Mouse (Mus musculus) liver, embryonic 13.5 days (tissue): ENCODE measurements around the gene Adgrb3. TPM values are rescaled to one million over a fixed set of nuclear protein-coding genes. Genes with fewer than 3 reads are reported as not detected.

Experiments used
- ATAC-seq: fragments of 200-750 bp; cut with Nextera tagmentation; 2 replicates; pipeline ENCODE4 v1.8.0; 2017; ENCODE audit warnings: low read depth, mild to moderate bottlenecking, moderate number of reproducible peaks, moderate library complexity
- DNase-seq: peaks from one replicate; pipeline ENCODE4 v3.0.0; 2022
- H3K27ac ChIP-seq: fragments of 300-500 bp; sonication (generic); 2 replicates; pipeline ENCODE4 v1.5.1; 2015; ENCODE audit warnings: moderate library complexity, mild to moderate bottlenecking, inconsistent platforms
- H3K27me3 ChIP-seq: fragments of 300-500 bp; sonication (generic); 2 replicates; pipeline ENCODE4 v1.6.1; 2015; ENCODE audit warnings: mild to moderate bottlenecking, inconsistent platforms
- H3K36me3 ChIP-seq: fragments of 300-500 bp; sonication (generic); 2 replicates; pipeline ENCODE4 v1.6.1; 2015; ENCODE audit warnings: mild to moderate bottlenecking, inconsistent platforms
- H3K4me1 ChIP-seq: fragments of 300-500 bp; sonication (generic); replicated peaks from 2 replicates; pipeline ENCODE4 v1.6.1; 2015; ENCODE audit warnings: inconsistent platforms
- H3K4me2 ChIP-seq: fragments of 300-500 bp; sonication (generic); 2 replicates; pipeline ENCODE4 v1.6.1; 2015; ENCODE audit warnings: inconsistent platforms, mild to moderate bottlenecking, moderate library complexity
- H3K4me3 ChIP-seq: fragments of 300-500 bp; sonication (generic); replicated peaks from 2 replicates; pipeline ENCODE4 v1.5.1; 2015; ENCODE audit warnings: mild to moderate bottlenecking, inconsistent platforms
- H3K9ac ChIP-seq: fragments of 300-500 bp; sonication (generic); 2 replicates; pipeline ENCODE4 v1.6.1; 2015; ENCODE audit warnings: mild to moderate bottlenecking, inconsistent platforms
- H3K9me3 ChIP-seq: fragments of 300-500 bp; sonication (generic); replicated peaks from 2 replicates; pipeline ENCODE4 v1.6.1; 2016; ENCODE audit warnings: inconsistent platforms
- WGBS: fragments of 180-500 bp; shearing (Covaris S2); methylation state at CpG from one replicate; pipeline ENCODE4 v1.1.7; 2015; ENCODE audit not compliant: insufficient replicate concordance; 5-methylcytosine and 5-hydroxymethylcytosine counted together
- polyA plus RNA-seq: library from polyadenylated mRNA; unstranded; fragments of >200 nt; fragmentation: Nextera tagmentation; extraction: Ambion mirVana; gene quantifications from 2 replicates; pipeline ENCODE4 v1.2.1, GENCODE M21; 2015

The Adgrb3 gene
- polyA plus RNA-seq, 1 experiment from 2014 or later, result 0.05 TPM

DNA sequence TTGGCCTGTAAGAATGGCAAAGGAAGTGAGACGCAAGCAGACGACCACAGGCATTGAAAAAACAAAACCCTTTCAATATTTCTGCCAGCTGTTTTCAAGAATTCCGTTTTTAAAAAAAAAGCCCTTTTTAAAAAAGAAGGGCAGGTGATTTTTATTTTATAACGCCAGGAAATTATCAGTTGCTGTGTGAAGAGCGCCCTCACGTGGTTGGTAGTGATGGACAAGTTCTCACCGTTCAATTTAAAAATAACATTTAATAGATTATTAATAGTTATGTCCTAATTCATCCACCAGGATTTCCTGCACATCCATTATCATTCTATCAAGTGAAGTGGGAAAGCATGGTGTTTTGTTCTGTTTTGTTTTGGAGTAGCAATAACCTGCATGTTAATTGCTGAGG, 2.7 kb downstream of the Adgrb3 start:
- Histone ChIP-seq H3K4me3 (no peak overlapping the region), H3K27me3 (peaks cover 37% of the 10 kb centered on the region), H3K4me1 (no peaks in the 10 kb centered on the region), H3K9me3 (no peaks in the 10 kb centered on the region), H3K27ac (no peak overlapping the region), H3K36me3 (no peaks in the 10 kb centered on the region), H3K4me2 (no peak overlapping the region), H3K9ac (no peak overlapping the region)
- no peak for ATAC-seq
- 13% methylated on average over 7 of the region's 7 CpGs for WGBS
- DNase-seq, result no peak

DNA sequence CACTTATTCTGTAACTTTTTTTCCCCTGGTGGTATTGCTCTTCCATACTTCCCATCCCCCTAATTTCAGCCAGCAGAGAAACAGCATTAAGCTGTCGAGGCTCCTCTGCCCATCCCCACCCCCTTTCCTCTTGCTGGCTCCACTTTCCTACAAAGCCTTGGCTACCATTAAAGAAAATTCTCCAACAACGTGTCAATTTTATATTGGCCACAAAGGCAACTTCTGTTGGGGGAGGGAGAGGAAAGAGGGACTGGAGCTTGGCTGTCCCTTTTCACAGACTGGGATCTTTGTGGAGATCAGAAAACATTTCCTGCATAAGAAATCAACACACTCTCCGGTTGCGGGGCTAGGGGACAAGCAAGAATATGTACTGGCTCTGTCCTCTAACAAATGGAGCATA, 4.9 kb downstream of the Adgrb3 start:
- Histone ChIP-seq H3K4me3 (no peak overlapping the region), H3K4me1 (no peaks in the 10 kb centered on the region), H3K27ac (no peak overlapping the region), H3K36me3 (no peaks in the 10 kb centered on the region), H3K4me2 (no peak overlapping the region), H3K27me3 (peaks cover 17% of the 10 kb centered on the region), H3K9me3 (no peaks in the 10 kb centered on the region), H3K9ac (no peak overlapping the region)
- no peak for ATAC-seq
- no peak for DNase-seq
- WGBS, result 39% methylated on average over 4 of the region's 4 CpGs

- no peak for ATAC-seq
- WGBS, result 58% methylated on average over 10 of the region's 10 CpGs
- Histone ChIP-seq H3K27me3 (peaks cover 11% of the 10 kb centered on the region), H3K4me2 (no peak overlapping the region), H3K9ac (no peak overlapping the region), H3K27ac (no peak overlapping the region), H3K4me3 (no peak overlapping the region), H3K4me1 (no peaks in the 10 kb centered on the region), H3K9me3 (no peaks in the 10 kb centered on the region), H3K36me3 (no peaks in the 10 kb centered on the region)
- no peak for DNase-seq
Observed at GRCm38 (mm10) chr1:25823961-25824360, 5.5 kb downstream of the Adgrb3 start.

DNA sequence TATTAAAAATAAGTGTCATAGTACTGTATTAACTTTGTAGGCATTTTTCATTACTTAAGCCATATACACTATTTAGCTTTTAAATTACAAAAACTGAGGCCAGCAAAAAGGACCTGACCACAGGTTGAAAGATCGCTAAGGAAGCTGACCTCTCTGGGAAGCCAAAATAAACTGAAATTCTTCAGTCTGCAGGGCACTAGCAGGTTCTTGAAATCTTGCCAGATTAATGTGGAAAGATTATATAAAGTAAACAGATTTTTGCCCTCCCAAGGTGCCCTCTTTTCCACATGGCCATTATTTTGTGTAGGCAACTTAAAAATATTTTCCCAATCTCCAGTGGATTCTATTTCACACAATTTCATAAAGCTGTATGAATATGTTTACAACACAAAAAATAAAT, 14.0 kb downstream of the Adgrb3 start:
- Histone ChIP-seq H3K4me2 (no peak overlapping the region), H3K27me3 (no peaks in the 10 kb centered on the region), H3K9ac (no peak overlapping the region), H3K27ac (no peak overlapping the region), H3K9me3 (no peaks in the 10 kb centered on the region), H3K4me1 (no peaks in the 10 kb centered on the region), H3K4me3 (no peak overlapping the region), H3K36me3 (no peaks in the 10 kb centered on the region)
- no peak for ATAC-seq
- no peak for DNase-seq
- 57% methylated on average over 1 of the region's 1 CpGs for WGBS

DNA sequence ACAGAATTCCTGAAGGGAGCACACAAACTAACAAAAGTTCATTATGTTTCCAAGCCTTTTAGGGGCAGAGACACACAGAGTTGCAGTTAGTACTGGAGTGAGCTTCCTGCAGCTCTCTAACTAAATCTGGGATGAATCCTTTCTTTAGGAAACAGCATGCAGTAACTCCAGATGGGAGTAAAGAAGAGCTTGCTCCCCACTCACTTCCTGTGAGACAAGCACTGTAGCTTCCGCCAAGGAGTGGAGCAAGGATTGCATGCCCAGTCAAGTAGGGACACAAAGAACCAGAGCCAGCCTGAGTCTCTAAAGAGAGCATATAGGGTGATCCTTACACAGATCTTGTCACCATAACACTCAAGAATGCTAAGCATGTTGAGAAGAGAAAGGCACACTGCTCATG, 50.7 kb downstream of the Adgrb3 start:
- no peak overlapping the region for H3K4me3 ChIP-seq
- no peaks in the 10 kb centered on the region for H3K36me3 ChIP-seq
- DNase-seq, result no peak
- no peaks in the 10 kb centered on the region for H3K9me3 ChIP-seq
- WGBS, result 64% methylated on average over 1 of the region's 1 CpGs
- ATAC-seq, result no peak
- no peaks in the 10 kb centered on the region for H3K27me3 ChIP-seq
- no peaks in the 10 kb centered on the region for H3K4me1 ChIP-seq
- H3K27ac ChIP-seq, result no peak overlapping the region
- H3K4me2 ChIP-seq, result no peak overlapping the region
- H3K9ac ChIP-seq, result no peak overlapping the region

- H3K4me3 ChIP-seq, result no peak overlapping the region
- DNase-seq (no peak), ATAC-seq (no peak)
- H3K9ac ChIP-seq, result no peak overlapping the region
- H3K4me1 ChIP-seq, result no peaks in the 10 kb centered on the region
- H3K4me2 ChIP-seq, result no peak overlapping the region
- no peak overlapping the region for H3K27ac ChIP-seq
- H3K27me3 ChIP-seq, result no peaks in the 10 kb centered on the region
- 62% methylated on average over 4 of the region's 4 CpGs for WGBS
- H3K9me3 ChIP-seq, result no peaks in the 10 kb centered on the region
- H3K36me3 ChIP-seq, result no peaks in the 10 kb centered on the region
Observed at GRCm38 (mm10) chr1:25777459-25777858, 52.0 kb downstream of the Adgrb3 start.

DNA sequence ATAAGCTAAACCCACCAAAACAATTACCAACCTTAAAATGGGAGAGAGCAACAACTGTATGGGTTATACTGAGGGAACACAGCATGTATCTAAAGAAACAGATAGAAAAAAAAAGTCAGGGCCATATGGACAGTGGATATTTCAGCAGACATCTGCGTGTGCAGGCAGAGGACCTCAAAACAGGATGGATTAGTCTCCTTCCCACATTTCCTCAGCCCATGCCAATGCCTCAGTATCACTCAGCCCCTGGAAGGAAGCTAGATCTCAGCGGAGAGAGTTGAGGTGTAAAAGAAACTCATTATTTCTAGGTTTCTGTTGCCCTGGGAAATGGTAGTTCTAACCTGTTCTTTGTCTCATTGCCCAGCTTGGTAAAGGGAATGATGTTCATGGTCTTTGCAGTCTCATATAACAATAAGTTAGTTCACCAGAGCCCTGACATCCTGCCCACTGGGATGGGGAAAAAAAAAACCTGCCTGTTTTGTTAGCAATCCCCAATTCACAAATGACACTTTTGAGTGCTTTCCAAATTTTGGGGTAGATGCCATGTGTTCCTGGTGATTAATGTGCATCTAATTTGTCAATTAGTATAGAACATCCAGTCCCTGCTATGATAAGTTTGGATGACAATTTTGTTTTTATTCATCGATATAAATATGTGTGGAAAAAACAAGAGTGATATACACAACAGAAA, 53.9 kb downstream of the Adgrb3 start:
- H3K9me3 ChIP-seq, result no peaks in the 10 kb centered on the region
- H3K27ac ChIP-seq, result no peak overlapping the region
- ATAC-seq, result no peak
- WGBS, result 55% methylated on average over 3 of the region's 3 CpGs
- H3K36me3 ChIP-seq, result no peaks in the 10 kb centered on the region
- no peaks in the 10 kb centered on the region for H3K4me1 ChIP-seq
- DNase-seq, result no peak
- H3K9ac ChIP-seq, result no peak overlapping the region
- H3K4me2 ChIP-seq, result no peak overlapping the region
- H3K4me3 ChIP-seq, result no peak overlapping the region
- H3K27me3 ChIP-seq, result no peaks in the 10 kb centered on the region

DNA sequence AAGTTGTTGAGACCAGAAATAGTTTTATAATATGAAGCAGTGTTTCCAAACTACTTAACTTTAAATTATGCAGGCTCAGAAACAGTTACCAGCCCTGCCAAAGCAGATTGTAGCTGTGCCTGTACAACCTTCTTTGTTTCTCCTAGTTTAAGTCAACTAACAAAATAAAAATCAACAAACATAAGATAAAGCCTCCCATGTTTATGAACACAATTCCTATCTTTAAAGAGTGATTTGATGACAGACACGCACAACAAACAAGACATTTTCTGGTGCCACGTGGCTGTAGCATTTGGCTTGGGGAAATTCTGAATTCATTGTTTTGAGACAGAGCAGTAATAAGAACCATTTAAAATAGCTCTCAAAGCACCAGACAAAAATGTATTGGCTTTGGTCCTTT, 60.5 kb downstream of the Adgrb3 start:
- 68% methylated on average over 2 of the region's 2 CpGs for WGBS

GRCm38 (mm10) chr1:25755265-25755664, 74.2 kb downstream of the Adgrb3 start:
- Histone ChIP-seq H3K27ac (no peak overlapping the region), H3K36me3 (no peaks in the 10 kb centered on the region), H3K4me2 (no peak overlapping the region), H3K27me3 (no peaks in the 10 kb centered on the region), H3K9ac (no peak overlapping the region), H3K9me3 (no peaks in the 10 kb centered on the region), H3K4me3 (no peak overlapping the region), H3K4me1 (no peaks in the 10 kb centered on the region)
- no peak for ATAC-seq
- no peak for DNase-seq

More for the DNA sequence above, 60.5 kb downstream of the Adgrb3 start:
- Histone ChIP-seq H3K4me1 (no peaks in the 10 kb centered on the region), H3K4me3 (no peak overlapping the region), H3K36me3 (no peaks in the 10 kb centered on the region), H3K27ac (no peak overlapping the region), H3K27me3 (no peaks in the 10 kb centered on the region), H3K9me3 (no peaks in the 10 kb centered on the region), H3K9ac (no peak overlapping the region), H3K4me2 (no peak overlapping the region)
- ATAC-seq (no peak), DNase-seq (no peak)

GRCm38 (mm10) chr1:25754528-25754927, 75.0 kb downstream of the Adgrb3 start:
- no peak overlapping the region for H3K4me3 ChIP-seq
- no peak for DNase-seq

DNA sequence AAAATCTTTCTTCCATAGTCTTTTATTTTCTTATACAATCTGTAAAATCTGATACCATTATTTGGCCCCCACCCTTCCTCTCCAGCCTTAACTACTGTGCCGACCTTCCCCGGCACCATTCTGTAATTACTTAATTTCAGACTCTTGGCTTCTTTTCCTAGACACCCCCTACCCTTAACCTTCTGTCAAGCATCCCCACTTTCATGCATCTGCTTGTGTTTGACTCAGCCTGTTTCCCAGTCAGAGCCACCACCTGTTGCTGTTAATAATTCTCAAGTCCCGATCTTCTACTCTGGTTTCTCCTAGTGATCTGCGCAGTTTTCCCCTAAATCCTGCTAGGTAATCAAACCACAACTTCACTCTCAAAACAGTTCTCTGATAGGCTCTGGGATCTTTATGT, 83.9 kb downstream of the Adgrb3 start:
- ATAC-seq, result no peak
- 81% methylated on average over 4 of the region's 4 CpGs for whole genome bisulfite sequencing

More at GRCm38 (mm10) chr1:25754528-25754927, 75.0 kb downstream of the Adgrb3 start:
- 63% methylated on average over 4 of the region's 4 CpGs for WGBS
- Histone ChIP-seq H3K36me3 (no peaks in the 10 kb centered on the region), H3K27me3 (no peaks in the 10 kb centered on the region), H3K4me1 (no peaks in the 10 kb centered on the region), H3K4me2 (no peak overlapping the region), H3K9me3 (no peaks in the 10 kb centered on the region), H3K9ac (no peak overlapping the region), H3K27ac (no peak overlapping the region)
- ATAC-seq, result no peak

GRCm38 (mm10) chr1:25744736-25745135, 84.8 kb downstream of the Adgrb3 start:
- H3K9ac ChIP-seq, result no peak overlapping the region
- 57% methylated on average over 6 of the region's 6 CpGs for WGBS
- DNase-seq (no peak), ATAC-seq (no peak)
- H3K9me3 ChIP-seq, result no peaks in the 10 kb centered on the region
- no peak overlapping the region for H3K27ac ChIP-seq
- no peaks in the 10 kb centered on the region for H3K36me3 ChIP-seq
- H3K27me3 ChIP-seq, result no peaks in the 10 kb centered on the region
- H3K4me1 ChIP-seq, result no peaks in the 10 kb centered on the region
- no peak overlapping the region for H3K4me3 ChIP-seq
- H3K4me2 ChIP-seq, result no peak overlapping the region

More for the DNA sequence above, 83.9 kb downstream of the Adgrb3 start:
- H3K27ac ChIP-seq, result no peak overlapping the region
- H3K9ac ChIP-seq, result no peak overlapping the region
- H3K4me3 ChIP-seq, result no peak overlapping the region
- H3K4me2 ChIP-seq, result no peak overlapping the region
- no peak for DNase-seq
- no peaks in the 10 kb centered on the region for H3K36me3 ChIP-seq
- no peaks in the 10 kb centered on the region for H3K27me3 ChIP-seq
- H3K9me3 ChIP-seq, result no peaks in the 10 kb centered on the region
- H3K4me1 ChIP-seq, result no peaks in the 10 kb centered on the region
